Mouse (Mus musculus) left cerebral cortex, adult 6 months (tissue): Measurements from ENCODE around the gene Rrp36. TPM values are rescaled to one million over a fixed set of nuclear protein-coding genes. Genes with fewer than 3 reads are reported as not detected.

Experiments
- long read RNA-seq, 2 experiments: library from polyadenylated mRNA; unstranded; transcript quantifications; one replicate each; pipeline ENCODE4 v2.0.0; 2019 to 2020
- polyA plus RNA-seq: library from polyadenylated mRNA; unstranded; fragments of <200 nt; fragmentation: Nextera tagmentation; gene quantifications from 2 replicates; pipeline ENCODE4 v1.2.3, GENCODE M21; 2021

Gene Rrp36
- polyA plus RNA-seq, result 21.4 and 26.1 TPM in 2 replicates
- long read RNA-seq, experiment 1, transcript Rrp36-201 (7 exons, 1,195 nt), result major isoform, 35 of 44 reads
- long read RNA-seq, experiment 1, partial matches to known transcripts, result 0 of 44 reads
- long read RNA-seq, experiment 1, other reads (novel, unspliced or antisense), result 3 of 44 reads
- long read RNA-seq, experiment 2, transcript Rrp36-201 (7 exons, 1,195 nt), result major isoform, 18 of 27 reads
- long read RNA-seq, experiment 2, transcript Rrp36-205 (4 exons, 406 nt), result minor isoform, 6 of 27 reads
- long read RNA-seq, experiment 2, partial matches to known transcripts, result 0 of 27 reads
- long read RNA-seq, experiment 2, other reads (novel, unspliced or antisense), result 1 of 27 reads

DNA sequence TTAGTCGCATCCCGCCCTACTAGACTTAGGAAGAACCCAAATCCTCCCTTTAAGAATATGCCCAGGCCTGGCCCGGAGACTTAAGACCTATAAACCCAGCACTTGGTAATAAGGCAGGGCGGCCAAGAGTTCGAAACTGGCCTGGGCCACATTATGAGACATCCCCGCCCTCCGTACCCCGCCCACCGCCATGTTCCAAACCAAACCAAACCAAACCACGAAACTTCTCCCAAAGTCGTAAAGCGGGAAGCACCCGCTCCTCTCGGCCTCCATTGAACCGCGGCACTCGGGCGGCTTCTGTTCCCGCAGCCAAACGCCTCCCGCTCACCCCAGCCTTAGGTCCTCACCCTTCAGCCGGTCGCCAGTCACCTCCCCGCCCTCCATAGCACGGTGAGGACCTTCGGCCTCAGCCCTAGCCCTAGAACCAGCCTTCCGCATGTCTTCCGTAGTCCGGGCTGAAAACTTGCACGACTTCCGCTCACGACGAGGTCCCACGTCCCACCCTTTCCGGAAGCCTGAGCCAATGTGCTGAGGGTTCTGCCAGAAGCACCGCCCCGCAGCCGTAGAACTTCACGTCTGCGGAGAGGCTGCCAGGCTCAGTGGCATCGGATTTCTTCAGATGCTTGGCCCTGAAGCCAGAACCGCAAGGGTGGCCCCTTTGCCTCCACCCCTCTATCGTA lies at the start of gene Rrp36:
Gene Rrp36, minus strand, starts transcription at position 503 of the 680 bp plus-strand sequence.

DNA sequence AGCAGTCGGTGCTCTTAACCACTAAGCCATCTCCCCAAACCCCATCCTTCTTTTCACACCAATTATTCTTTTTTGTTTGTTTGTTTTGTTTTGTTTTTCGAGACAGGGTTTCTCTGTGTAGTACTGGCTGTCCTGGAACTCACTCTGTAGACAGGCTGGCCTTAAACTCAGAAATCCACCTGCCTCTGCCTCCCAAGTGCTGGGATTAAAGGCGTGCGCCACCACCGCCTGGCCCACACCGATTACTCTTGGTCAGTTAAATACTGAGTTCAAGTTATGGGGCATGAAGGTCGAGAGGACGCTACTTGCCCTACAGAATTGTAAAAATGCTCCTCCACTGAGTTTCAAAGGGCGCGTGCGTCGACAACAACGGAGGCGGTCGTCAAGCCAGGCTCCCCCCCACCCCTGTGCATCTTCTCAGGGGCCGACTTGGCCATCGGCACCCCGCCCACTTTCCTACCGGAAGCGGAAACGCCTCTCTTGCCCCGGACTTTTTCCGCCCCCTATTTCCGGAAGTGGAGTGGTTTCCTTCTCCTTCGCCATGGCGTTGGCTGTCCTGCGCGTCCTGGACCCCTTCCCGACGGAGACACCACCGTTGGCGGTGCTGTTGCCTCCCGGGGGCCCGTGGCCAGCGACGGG lies 36.9 kb upstream of the Rrp36 start, which contains the start of gene Pex6:
Gene Pex6, plus strand, starts transcription at position 505 of the 639 bp plus-strand sequence.

DNA sequence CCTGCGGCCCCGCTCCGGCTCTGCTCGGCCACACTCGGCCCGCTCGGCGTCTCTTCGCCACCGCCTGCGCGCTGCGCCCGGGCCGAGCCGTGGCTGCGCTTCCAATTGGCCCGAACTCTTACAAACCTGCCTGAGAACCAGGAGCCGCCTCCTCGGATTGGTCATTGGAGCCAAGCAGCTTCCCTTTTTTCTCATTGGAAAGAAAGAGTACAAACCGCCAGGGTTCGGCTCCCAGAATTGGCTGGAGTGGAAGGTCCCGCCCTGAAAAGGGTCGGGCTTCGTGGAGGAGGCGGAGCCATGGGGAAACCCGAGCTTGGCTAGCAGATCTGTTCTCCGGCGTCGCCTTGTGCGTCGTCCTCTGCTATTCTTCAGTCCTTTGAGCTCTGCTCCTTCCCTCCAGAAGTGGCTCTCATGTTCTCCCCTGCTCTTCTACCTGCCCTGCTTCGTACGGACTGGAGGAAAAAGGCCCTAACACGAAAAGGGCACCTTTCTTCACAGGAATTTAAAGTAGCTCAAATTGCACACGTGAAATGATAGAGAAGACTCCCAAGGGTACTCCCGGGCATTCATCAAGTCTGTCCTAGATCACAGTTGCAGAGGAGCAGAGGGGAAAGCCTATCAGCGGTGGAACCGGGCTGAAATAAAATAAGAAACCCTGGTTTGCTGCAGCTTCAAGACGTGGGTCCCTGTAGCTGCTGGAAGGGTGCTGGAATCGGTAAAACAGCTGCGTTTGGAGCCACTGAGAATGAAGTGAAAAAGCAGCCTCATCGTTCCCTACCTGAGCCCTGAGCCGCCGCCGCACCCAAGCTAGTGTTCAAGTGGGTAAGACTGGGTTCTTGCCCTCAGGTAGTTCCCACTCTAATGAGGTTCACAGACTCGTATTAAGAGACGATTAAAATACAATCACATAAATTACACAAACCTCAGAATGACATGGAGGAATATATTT lies 31.0 kb upstream of the Rrp36 start, which contains the start of gene Ppp2r5d:
Gene Ppp2r5d, minus strand, starts transcription at position 225 of the 949 bp plus-strand sequence.

DNA sequence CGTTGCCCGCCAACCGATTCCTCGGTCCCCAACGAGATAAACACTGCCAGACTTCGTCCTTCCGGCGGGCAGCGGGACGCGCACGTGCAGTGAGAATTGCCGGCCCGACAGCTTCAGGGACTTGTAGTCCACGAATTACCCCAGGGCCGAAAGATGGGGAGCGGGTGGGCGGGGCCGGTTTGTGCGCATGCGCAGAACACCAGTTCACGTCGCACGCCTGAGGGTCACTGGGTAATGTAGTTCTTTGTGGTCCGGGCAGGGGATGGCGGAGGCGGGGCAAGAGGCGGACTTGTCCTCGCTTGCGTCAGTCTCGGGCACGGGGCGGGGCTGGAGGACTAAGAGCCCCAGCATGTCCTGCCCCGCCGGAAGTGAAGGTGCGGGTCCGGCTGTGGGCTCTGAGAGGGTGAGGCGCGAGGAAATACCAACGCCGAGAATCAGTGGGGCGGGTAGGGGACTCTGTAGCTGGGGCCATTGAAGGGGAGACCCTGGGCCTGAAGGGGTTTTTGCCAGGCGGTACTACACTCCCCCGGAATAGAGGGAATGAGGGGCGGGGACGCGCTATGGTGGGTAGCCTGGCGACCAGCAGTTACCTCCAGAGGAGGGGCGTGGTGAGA lies 6.7 kb upstream of the Rrp36 start, which contains the start of gene Klhdc3:
Gene Klhdc3, minus strand, starts transcription at position 155 of the 614 bp plus-strand sequence.

DNA sequence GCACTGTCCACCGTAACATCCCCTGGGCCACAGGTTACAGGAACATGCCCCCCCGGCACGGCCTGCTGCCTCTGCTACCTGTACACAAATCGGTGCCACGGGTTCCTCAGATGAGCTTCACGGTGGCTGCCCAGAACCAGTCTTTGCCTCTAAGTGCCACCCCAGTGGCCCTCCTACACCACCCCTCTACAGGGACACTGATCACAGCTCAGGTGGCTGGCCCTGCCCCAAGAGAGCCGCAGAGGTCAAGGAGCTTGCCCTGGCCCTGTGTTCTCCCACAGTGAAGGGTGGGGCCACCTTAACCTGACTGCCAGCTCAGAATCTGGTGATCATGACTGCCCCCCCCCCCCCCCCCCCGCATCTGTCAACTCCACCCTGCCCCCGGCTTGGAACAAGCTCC lies 4.3 kb upstream of the Rrp36 start, which contains the start of gene Mea1:
Gene Mea1, plus strand, starts transcription at position 378 of the 400 bp plus-strand sequence.

DNA sequence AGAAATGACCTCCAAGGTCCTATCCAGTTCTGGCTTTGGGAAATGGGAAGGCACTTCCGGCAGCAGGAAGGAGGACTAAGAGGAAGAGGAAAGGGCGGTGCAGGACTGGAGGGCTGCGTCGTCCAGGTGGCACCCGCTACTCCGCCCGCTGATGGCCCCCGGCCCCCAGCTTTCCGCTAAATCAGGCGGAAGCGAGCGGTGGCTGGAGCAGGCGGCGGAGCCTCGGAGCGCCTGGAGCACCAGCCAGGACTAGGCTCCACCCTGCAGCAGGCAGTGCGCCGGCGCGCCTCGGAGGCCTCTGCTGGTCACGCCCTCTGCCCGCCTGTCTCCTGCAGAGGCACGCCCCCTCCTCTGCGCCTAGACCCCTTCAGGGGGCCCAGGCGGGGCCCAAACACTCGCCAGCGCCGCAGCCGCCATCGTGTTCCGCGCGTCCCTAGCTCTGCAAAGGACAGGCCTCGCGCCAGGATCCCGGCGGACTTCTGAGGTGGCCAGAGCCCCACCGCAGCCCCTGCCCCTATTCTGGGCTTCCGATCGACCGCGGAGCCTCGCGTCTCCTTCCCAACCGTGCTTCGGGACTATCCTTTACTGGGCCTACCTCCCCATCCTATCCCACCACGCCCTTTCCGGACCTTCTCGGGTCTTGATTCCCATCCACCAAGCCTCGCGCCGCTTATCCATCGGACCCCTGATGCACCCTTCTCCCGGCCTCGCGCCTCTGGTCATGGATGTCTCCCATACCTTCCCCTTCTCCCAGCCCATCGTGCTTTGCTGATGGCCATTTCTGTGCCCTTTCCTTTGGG lies 23.7 kb downstream of the Rrp36 start, which contains the start of gene Cul7:
Gene Cul7, plus strand, starts transcription at position 106 of the 800 bp plus-strand sequence.

DNA sequence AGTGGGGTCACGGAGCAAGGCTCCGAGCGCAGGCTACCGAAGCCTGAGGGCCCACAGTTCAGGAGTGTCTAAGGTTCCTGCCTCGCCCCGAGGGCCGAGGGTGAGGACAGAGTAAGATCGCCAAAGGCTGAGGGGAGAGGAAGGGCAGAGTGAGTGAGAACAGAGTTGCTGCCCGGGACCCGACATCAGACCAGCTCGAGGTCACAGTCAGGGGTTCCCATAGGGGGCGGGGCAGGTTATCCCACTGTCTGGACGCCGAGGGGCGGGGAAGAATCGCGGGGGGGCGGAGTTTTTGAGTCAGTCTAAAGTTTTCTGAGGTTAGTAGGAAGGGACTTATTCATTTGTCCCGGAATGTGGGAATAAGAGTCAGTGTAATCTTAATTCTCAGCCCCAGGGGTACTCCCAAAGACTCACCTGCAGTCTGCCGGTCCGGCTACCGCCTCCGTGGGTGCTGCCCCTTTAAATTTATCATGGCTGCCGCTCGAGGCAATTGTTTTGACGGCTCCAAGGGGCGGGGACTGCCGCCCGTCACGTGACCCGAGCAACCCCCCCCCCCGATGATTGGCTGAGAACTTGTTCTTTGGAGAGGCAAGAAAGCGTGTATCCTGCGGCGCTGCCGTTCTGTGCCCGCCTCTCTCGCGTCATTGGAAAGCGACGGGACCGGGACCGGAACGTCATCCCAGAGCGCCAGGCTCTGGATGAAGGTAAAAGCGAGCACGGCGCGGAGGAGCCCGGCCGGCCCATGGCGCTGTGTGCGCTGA lies 28.4 kb downstream of the Rrp36 start, which contains the start of the genes Klc4 and Mrpl2:
Gene Klc4, minus strand, starts transcription at position 462 of the 761 bp plus-strand sequence.
Gene Mrpl2, plus strand, starts transcription at position 669 of the 761 bp plus-strand sequence.

DNA sequence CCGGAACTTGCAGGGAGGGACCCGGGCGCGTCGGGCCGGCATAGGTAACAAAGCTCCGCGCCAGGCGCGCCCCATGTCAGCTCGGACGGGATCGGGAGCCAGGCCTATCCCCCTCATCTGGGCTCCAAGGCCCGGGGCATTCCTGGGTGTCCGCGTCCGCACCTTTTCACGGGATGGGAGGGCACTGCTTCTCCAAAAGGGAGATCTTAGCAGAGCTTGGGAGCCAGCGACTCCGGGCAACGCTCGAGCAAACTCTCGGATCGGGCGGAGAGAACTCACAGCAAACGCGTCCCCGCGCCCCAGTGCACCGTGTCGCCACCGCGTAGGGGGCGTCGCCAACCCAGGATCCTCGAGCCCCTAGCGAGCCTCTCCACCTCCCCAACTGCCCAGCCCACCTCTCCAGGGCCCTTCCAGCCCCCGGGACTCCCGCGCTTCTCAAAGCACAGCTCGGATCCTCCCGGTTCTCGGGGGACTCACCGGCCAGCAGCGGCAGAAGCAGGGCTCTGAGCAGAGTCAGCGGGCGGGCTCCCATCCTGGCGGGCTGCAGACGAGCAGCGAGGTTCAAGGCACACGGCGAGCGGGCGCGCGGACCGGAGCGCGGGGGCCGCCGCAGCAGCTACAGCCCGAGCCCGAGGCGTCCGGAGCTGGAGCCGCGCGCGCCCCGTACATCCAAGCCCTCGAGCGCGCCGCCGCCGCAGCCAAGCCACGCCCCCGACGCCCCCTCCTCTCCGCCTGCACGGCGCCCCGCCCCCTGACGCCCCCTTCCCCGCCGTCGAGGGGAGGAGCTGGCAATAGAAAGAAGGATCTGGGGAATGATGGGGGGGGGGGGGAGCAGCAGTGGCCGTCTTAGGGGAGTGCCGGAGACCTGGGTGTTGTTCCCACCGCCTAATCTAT lies 45.1 kb downstream of the Rrp36 start, which contains the start of gene Ptk7:
Gene Ptk7, minus strand, starts transcription at position 714 of the 894 bp plus-strand sequence.

Other genes starting within 250 kb of the Rrp36 start
- not detected in 2 replicates for gene Crip3, start 245.4 kb downstream of the Rrp36 start, polyA plus RNA-seq
- gene Slc22a7, start 235.9 kb downstream of the Rrp36 start, polyA plus RNA-seq, result 0.23 TPM in 1 of 2 replicates, not detected in the other
- gene Ttbk1, start 186.7 kb downstream of the Rrp36 start, polyA plus RNA-seq, result 4.9 and 7.3 TPM in 2 replicates
- 7.9 and 10.1 TPM in 2 replicates for gene Dnph1, start 177.6 kb downstream of the Rrp36 start, polyA plus RNA-seq
- gene Cul9, start 128.0 kb downstream of the Rrp36 start, polyA plus RNA-seq, result 18.6 and 21.2 TPM in 2 replicates
- gene Srf, start 118.2 kb downstream of the Rrp36 start, polyA plus RNA-seq, result 3.7 and 4.7 TPM in 2 replicates
- gene Ptk7, start 44.8 kb downstream of the Rrp36 start, polyA plus RNA-seq, result 2.2 and 2.3 TPM in 2 replicates
- gene Klc4, start 28.3 kb downstream of the Rrp36 start, polyA plus RNA-seq, result 12.7 and 13.1 TPM in 2 replicates
- 73.6 and 117 TPM in 2 replicates for gene Mrpl2, start 28.1 kb downstream of the Rrp36 start, polyA plus RNA-seq
- gene Cul7, start 24.0 kb downstream of the Rrp36 start, polyA plus RNA-seq, result 3.2 and 3.5 TPM in 2 replicates
- 258 and 283 TPM in 2 replicates for gene Mea1, start 4.4 kb upstream of the Rrp36 start, polyA plus RNA-seq
- 213 and 224 TPM in 2 replicates for gene Klhdc3, start 6.6 kb upstream of the Rrp36 start, polyA plus RNA-seq
- gene Ppp2r5d, start 30.8 kb upstream of the Rrp36 start, polyA plus RNA-seq, result 35.7 and 47.7 TPM in 2 replicates
- gene Pex6, start 37.1 kb upstream of the Rrp36 start, polyA plus RNA-seq, result 7.7 and 42.5 TPM in 2 replicates
- gene Gnmt, start 54.8 kb upstream of the Rrp36 start, polyA plus RNA-seq, result 0.16 TPM in 1 of 2 replicates, not detected in the other
- 88.3 and 104 TPM in 2 replicates for gene Cnpy3, start 77.9 kb upstream of the Rrp36 start, polyA plus RNA-seq
- gene Ptcra, start 89.4 kb upstream of the Rrp36 start, polyA plus RNA-seq, result 0.89 and 1.1 TPM in 2 replicates
- 20.3 and 22.5 TPM in 2 replicates for gene 2310039H08Rik, start 98.3 kb upstream of the Rrp36 start, polyA plus RNA-seq
- gene Rpl7l1, start 108.3 kb upstream of the Rrp36 start, polyA plus RNA-seq, result 30.9 and 44.3 TPM in 2 replicates
- 7.6 and 7.7 TPM in 2 replicates for gene Bicral, start 184.1 kb upstream of the Rrp36 start, polyA plus RNA-seq
- 80.8 and 95.5 TPM in 2 replicates for gene Tbcc, start 216.3 kb upstream of the Rrp36 start, polyA plus RNA-seq
- gene Prph2, start 236.1 kb upstream of the Rrp36 start, polyA plus RNA-seq, result not detected in 2 replicates